Mouse (Mus musculus): ENCODE measurements around the gene Fbxo28. TPM values are rescaled to one million over a fixed set of nuclear protein-coding genes. Genes with fewer than 3 reads are reported as not detected.

The Fbxo28 gene
- polyA plus RNA-seq, 1 experiment from 2014 or later: 26.4 TPM

GRCm38 (mm10) chr1:182310316-182310715 is 31.1 kb downstream of the Fbxo28 start:
- ATAC-seq (ENCODE audit: insufficient number of reproducible peaks, low FRiP score, low TSS enrichment, low read depth) (no peak), DNase-seq (ENCODE audit: low spot score) (no peak)
- Histone ChIP-seq H3K4me2 (ENCODE audit: low read depth, severe bottlenecking) (no peak overlapping the region), H3K9ac (ENCODE audit: low read length) (no peak overlapping the region), H3K4me3 (ENCODE audit: low read depth, low read length) (no peak overlapping the region), H3K27me3 (ENCODE audit: control insufficient read depth, insufficient read depth, low read length) (no peaks in the 10 kb centered on the region), H3K36me3 (ENCODE audit: control insufficient read depth, insufficient read depth, low read length) (peaks cover 2% of the 10 kb centered on the region; the same call in 1 of the 2 replicates), H3K9me3 (ENCODE audit: control insufficient read depth, low read length) (peaks cover 3% of the 10 kb centered on the region; the same call in 1 of the 2 replicates), H3K27ac (replicated peaks; ENCODE audit: low read depth, low read length) (no peak overlapping the region), H3K4me1 (ENCODE audit: control insufficient read depth, insufficient read depth, low read length) (no peaks in the 10 kb centered on the region)
- WGBS: 81% methylated on average over 2 of the region's 2 CpGs

- Histone ChIP-seq H3K4me2 (ENCODE audit: low read depth, severe bottlenecking) (no peak overlapping the region), H3K4me1 (ENCODE audit: control insufficient read depth, insufficient read depth, low read length) (no peaks in the 10 kb centered on the region), H3K36me3 (ENCODE audit: control insufficient read depth, insufficient read depth, low read length) (peaks cover 2% of the 10 kb centered on the region; the same call in 1 of the 2 replicates), H3K9ac (ENCODE audit: low read length) (no peak overlapping the region), H3K27me3 (ENCODE audit: control insufficient read depth, insufficient read depth, low read length) (no peaks in the 10 kb centered on the region), H3K27ac (replicated peaks; ENCODE audit: low read depth, low read length) (no peak overlapping the region), H3K9me3 (ENCODE audit: control insufficient read depth, low read length) (peaks cover 3% of the 10 kb centered on the region; the same call in 1 of the 2 replicates), H3K4me3 (ENCODE audit: low read depth, low read length) (no peak overlapping the region)
- ATAC-seq (ENCODE audit: insufficient number of reproducible peaks, low FRiP score, low TSS enrichment, low read depth) (no peak), DNase-seq (ENCODE audit: low spot score) (no peak)
- WGBS: 86% methylated on average over 5 of the region's 5 CpGs
Measured at GRCm38 (mm10) chr1:182309403-182309802, 32.0 kb downstream of the Fbxo28 start.

GRCm38 (mm10) chr1:182302916-182303315 is 38.5 kb downstream of the Fbxo28 start:
- no peaks in the 10 kb centered on the region for H3K4me1 ChIP-seq (ENCODE audit: control insufficient read depth, insufficient read depth, low read length)
- no peak overlapping the region for H3K4me3 ChIP-seq (ENCODE audit: low read depth, low read length)
- no peak overlapping the region for H3K9ac ChIP-seq (ENCODE audit: low read length)
- 97% methylated on average over 5 of the region's 5 CpGs for WGBS
- H3K36me3 ChIP-seq (ENCODE audit: control insufficient read depth, insufficient read depth, low read length): no peaks in the 10 kb centered on the region
- H3K4me2 ChIP-seq (ENCODE audit: low read depth, severe bottlenecking): no peak overlapping the region
- ATAC-seq (ENCODE audit: insufficient number of reproducible peaks, low FRiP score, low TSS enrichment, low read depth) (no peak), DNase-seq (ENCODE audit: low spot score) (no peak)
- H3K9me3 ChIP-seq (ENCODE audit: control insufficient read depth, low read length): no peaks in the 10 kb centered on the region
- H3K27me3 ChIP-seq (ENCODE audit: control insufficient read depth, insufficient read depth, low read length): no peaks in the 10 kb centered on the region
- H3K27ac ChIP-seq (replicated peaks; ENCODE audit: low read depth, low read length): no peak overlapping the region

- no peak for DNase-seq (ENCODE audit: low spot score)
- H3K4me3 ChIP-seq (ENCODE audit: low read depth, low read length): no peak overlapping the region
- no peak overlapping the region for H3K9ac ChIP-seq (ENCODE audit: low read length)
- no peak for ATAC-seq (ENCODE audit: insufficient number of reproducible peaks, low FRiP score, low TSS enrichment, low read depth)
- H3K4me1 ChIP-seq (ENCODE audit: control insufficient read depth, insufficient read depth, low read length): no peaks in the 10 kb centered on the region
- H3K4me2 ChIP-seq (ENCODE audit: low read depth, severe bottlenecking): no peak overlapping the region
- no peak overlapping the region for H3K27ac ChIP-seq (replicated peaks; ENCODE audit: low read depth, low read length)
- H3K9me3 ChIP-seq (ENCODE audit: control insufficient read depth, low read length): no peaks in the 10 kb centered on the region
- WGBS: 87% methylated on average over 6 of the region's 6 CpGs
- H3K27me3 ChIP-seq (ENCODE audit: control insufficient read depth, insufficient read depth, low read length): no peaks in the 10 kb centered on the region
- no peaks in the 10 kb centered on the region for H3K36me3 ChIP-seq (ENCODE audit: control insufficient read depth, insufficient read depth, low read length)
Measured at GRCm38 (mm10) chr1:182302176-182302870, 39.1 kb downstream of the Fbxo28 start.

- Histone ChIP-seq H3K4me2 (ENCODE audit: low read depth, severe bottlenecking) (no peak overlapping the region), H3K9me3 (ENCODE audit: control insufficient read depth, low read length) (no peaks in the 10 kb centered on the region), H3K9ac (ENCODE audit: low read length) (no peak overlapping the region), H3K4me3 (ENCODE audit: low read depth, low read length) (no peak overlapping the region), H3K27ac (replicated peaks; ENCODE audit: low read depth, low read length) (no peak overlapping the region), H3K27me3 (ENCODE audit: control insufficient read depth, insufficient read depth, low read length) (no peaks in the 10 kb centered on the region), H3K36me3 (ENCODE audit: control insufficient read depth, insufficient read depth, low read length) (no peaks in the 10 kb centered on the region), H3K4me1 (ENCODE audit: control insufficient read depth, insufficient read depth, low read length) (no peaks in the 10 kb centered on the region)
- no peak for ATAC-seq (ENCODE audit: insufficient number of reproducible peaks, low FRiP score, low TSS enrichment, low read depth)
- no peak for DNase-seq (ENCODE audit: low spot score)
- 92% methylated on average over 5 of the region's 5 CpGs for WGBS
Measured at GRCm38 (mm10) chr1:182297821-182298220, 43.6 kb downstream of the Fbxo28 start.

- Histone ChIP-seq H3K4me1 (ENCODE audit: control insufficient read depth, insufficient read depth, low read length) (no peaks in the 10 kb centered on the region), H3K27ac (replicated peaks; ENCODE audit: low read depth, low read length) (no peak overlapping the region), H3K4me3 (ENCODE audit: low read depth, low read length) (no peak overlapping the region), H3K27me3 (ENCODE audit: control insufficient read depth, insufficient read depth, low read length) (no peaks in the 10 kb centered on the region), H3K9ac (ENCODE audit: low read length) (no peak overlapping the region), H3K36me3 (ENCODE audit: control insufficient read depth, insufficient read depth, low read length) (no peaks in the 10 kb centered on the region), H3K4me2 (ENCODE audit: low read depth, severe bottlenecking) (no peak overlapping the region), H3K9me3 (ENCODE audit: control insufficient read depth, low read length) (no peaks in the 10 kb centered on the region)
- ATAC-seq (ENCODE audit: insufficient number of reproducible peaks, low FRiP score, low TSS enrichment, low read depth) (no peak), DNase-seq (ENCODE audit: low spot score) (no peak)
- 88% methylated on average over 3 of the region's 3 CpGs for WGBS
Measured at GRCm38 (mm10) chr1:182297246-182297645, 44.2 kb downstream of the Fbxo28 start.

DNA sequence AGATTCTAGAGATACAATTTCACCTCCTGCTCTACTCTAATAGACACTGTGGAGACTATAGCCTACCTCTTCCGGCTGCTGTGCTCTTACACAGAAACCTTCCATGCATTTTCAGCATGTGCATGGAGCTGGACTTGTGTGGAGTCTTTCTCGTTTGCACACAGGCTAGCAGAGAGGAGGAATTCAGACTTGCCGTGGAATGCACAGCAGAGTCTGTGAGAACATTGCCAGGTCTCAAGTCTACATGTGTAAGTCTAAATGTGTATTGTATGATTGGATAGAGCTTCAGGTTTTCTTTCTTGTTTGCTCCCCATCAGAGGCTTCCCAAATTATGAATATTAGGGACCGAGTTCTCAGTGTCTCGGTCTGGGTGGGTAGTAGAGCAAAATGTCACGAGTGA is 44.6 kb downstream of the Fbxo28 start:
- H3K27ac ChIP-seq (replicated peaks; ENCODE audit: low read depth, low read length): no peak overlapping the region
- no peak overlapping the region for H3K9ac ChIP-seq (ENCODE audit: low read length)
- H3K9me3 ChIP-seq (ENCODE audit: control insufficient read depth, low read length): no peaks in the 10 kb centered on the region
- 90% methylated on average over 6 of the region's 6 CpGs for WGBS
- H3K4me2 ChIP-seq (ENCODE audit: low read depth, severe bottlenecking): no peak overlapping the region
- ATAC-seq (ENCODE audit: insufficient number of reproducible peaks, low FRiP score, low TSS enrichment, low read depth) (no peak), DNase-seq (ENCODE audit: low spot score) (no peak)
- no peaks in the 10 kb centered on the region for H3K4me1 ChIP-seq (ENCODE audit: control insufficient read depth, insufficient read depth, low read length)
- no peak overlapping the region for H3K4me3 ChIP-seq (ENCODE audit: low read depth, low read length)
- no peaks in the 10 kb centered on the region for H3K27me3 ChIP-seq (ENCODE audit: control insufficient read depth, insufficient read depth, low read length)
- H3K36me3 ChIP-seq (ENCODE audit: control insufficient read depth, insufficient read depth, low read length): no peaks in the 10 kb centered on the region

DNA sequence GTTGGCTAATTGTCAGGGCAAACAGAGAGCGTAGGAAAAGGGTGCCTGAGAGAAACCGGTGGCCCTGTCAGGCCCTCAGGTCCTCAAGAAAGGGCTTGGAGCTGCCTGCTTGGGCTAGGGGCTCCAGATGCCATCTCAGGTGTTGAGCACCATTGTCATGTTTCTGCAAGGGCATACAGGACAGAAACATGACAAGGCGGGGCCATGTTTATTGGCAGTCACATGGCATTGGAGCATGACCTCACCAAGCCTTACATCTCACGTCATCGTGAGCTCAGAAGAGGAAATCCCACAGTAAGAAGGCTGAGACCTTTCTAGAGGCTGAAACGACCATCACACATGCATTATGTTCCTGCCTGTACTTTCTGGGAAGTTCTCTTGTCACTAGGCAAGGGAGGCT is 45.3 kb downstream of the Fbxo28 start:
- H3K27ac ChIP-seq (replicated peaks; ENCODE audit: low read depth, low read length): no peak overlapping the region
- no peak overlapping the region for H3K4me2 ChIP-seq (ENCODE audit: low read depth, severe bottlenecking)
- no peak overlapping the region for H3K4me3 ChIP-seq (ENCODE audit: low read depth, low read length)
- ATAC-seq (ENCODE audit: insufficient number of reproducible peaks, low FRiP score, low TSS enrichment, low read depth): no peak
- no peaks in the 10 kb centered on the region for H3K36me3 ChIP-seq (ENCODE audit: control insufficient read depth, insufficient read depth, low read length)
- H3K9me3 ChIP-seq (ENCODE audit: control insufficient read depth, low read length): no peaks in the 10 kb centered on the region
- H3K4me1 ChIP-seq (ENCODE audit: control insufficient read depth, insufficient read depth, low read length): no peaks in the 10 kb centered on the region
- H3K9ac ChIP-seq (ENCODE audit: low read length): no peak overlapping the region
- no peaks in the 10 kb centered on the region for H3K27me3 ChIP-seq (ENCODE audit: control insufficient read depth, insufficient read depth, low read length)
- 83% methylated on average over 6 of the region's 6 CpGs for WGBS
- DNase-seq (ENCODE audit: low spot score): no peak

- Histone ChIP-seq H3K27me3 (ENCODE audit: control insufficient read depth, insufficient read depth, low read length) (no peaks in the 10 kb centered on the region), H3K9me3 (ENCODE audit: control insufficient read depth, low read length) (no peaks in the 10 kb centered on the region), H3K9ac (ENCODE audit: low read length) (no peak overlapping the region), H3K27ac (replicated peaks; ENCODE audit: low read depth, low read length) (no peak overlapping the region), H3K4me1 (ENCODE audit: control insufficient read depth, insufficient read depth, low read length) (no peaks in the 10 kb centered on the region), H3K4me2 (ENCODE audit: low read depth, severe bottlenecking) (no peak overlapping the region), H3K36me3 (ENCODE audit: control insufficient read depth, insufficient read depth, low read length) (no peaks in the 10 kb centered on the region), H3K4me3 (ENCODE audit: low read depth, low read length) (no peak overlapping the region)
- no peak for ATAC-seq (ENCODE audit: insufficient number of reproducible peaks, low FRiP score, low TSS enrichment, low read depth)
- DNase-seq (ENCODE audit: low spot score): no peak
- 85% methylated on average over 4 of the region's 4 CpGs for WGBS
Measured at GRCm38 (mm10) chr1:182292291-182292690, 49.1 kb downstream of the Fbxo28 start.
